Mouse (Mus musculus) kidney, adult 2 months (tissue): ENCODE results near the gene Orai3.

Experiments used
- CTCF ChIP-seq: fragments of 200-500 bp; conservative IDR thresholded peaks from 2 replicates; pipeline ENCODE4 v1.5.1; 2011; ENCODE audit warnings: low read depth, mild to moderate bottlenecking, control low read depth, low read length, moderate library complexity, mixed read lengths; ENCODE audit not compliant: insufficient read depth, insufficient read length
- POLR2A ChIP-seq: fragments of 200-500 bp; IDR thresholded peaks from one replicate; pipeline ENCODE4 v1.6.1; 2011; ENCODE audit warnings: low read depth, low read length, control low read depth

DNA sequence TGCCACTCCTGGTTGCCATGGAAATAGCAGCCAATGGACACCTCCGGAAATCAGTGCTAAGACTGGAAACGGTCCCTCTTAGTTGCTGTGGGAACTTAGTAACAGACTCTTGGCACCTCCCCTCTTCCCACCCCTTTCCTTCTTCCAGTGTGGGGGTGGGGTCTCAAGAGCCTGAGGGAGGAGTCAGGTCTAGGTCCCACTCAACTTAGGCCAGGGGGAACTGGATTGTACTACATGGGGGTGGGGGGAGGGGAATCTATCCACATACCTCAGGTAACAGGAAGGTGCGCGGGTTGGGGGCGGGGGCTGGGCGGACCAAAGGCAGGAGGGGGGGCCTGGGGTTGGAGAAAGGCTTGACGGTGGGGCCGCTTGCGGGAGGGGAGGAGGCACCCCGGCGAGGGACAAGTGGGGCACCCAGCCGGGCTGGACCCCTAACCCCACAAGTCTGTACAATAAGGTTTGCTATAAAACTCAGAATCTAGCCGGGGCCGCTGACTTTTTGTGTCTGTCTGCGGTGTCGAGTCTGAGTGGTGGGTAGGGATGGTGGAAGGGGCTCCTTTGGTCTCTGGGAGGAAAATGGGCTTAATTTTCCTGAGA is 520 bp upstream of the Orai3 start:
- TF ChIP-seq CTCF = no peak
- no peak for TF ChIP-seq POLR2A
